Mouse (Mus musculus) 416B (cell line): ENCODE measurements around the gene Aldh4a1.
A peak's percentile ranks its signal among the peaks of the same experiment; 100 is the strongest.

Source experiments
- DNase-seq: peaks from one replicate; pipeline ENCODE4 v3.0.0; 2011; ENCODE audit warnings: low read depth

The Aldh4a1 gene

GRCm38 (mm10) chr4:139623434-139624115 lies 909 bp downstream of the Aldh4a1 start:
- DNase-seq: no peak

GRCm38 (mm10) chr4:139624116-139624489 lies 1.4 kb downstream of the Aldh4a1 start:
- no peak for DNase-seq

GRCm38 (mm10) chr4:139624706-139625105 lies 2.0 kb downstream of the Aldh4a1 start:
- DNase-seq: peak; percentile 55

GRCm38 (mm10) chr4:139627361-139627760 lies 4.7 kb downstream of the Aldh4a1 start:
- no peak for DNase-seq

GRCm38 (mm10) chr4:139630171-139630570 lies 7.5 kb downstream of the Aldh4a1 start:
- DNase-seq: no peak

- no peak for DNase-seq
These were observed 8.5 kb downstream of the Aldh4a1 start for GRCm38 (mm10) chr4:139631141-139631540.

- no peak for DNase-seq
These were observed 9.0 kb downstream of the Aldh4a1 start for GRCm38 (mm10) chr4:139631569-139632253.

- no peak for DNase-seq
These were observed 9.6 kb downstream of the Aldh4a1 start for GRCm38 (mm10) chr4:139632254-139632580.

GRCm38 (mm10) chr4:139636373-139636772 lies 13.7 kb downstream of the Aldh4a1 start:
- DNase-seq: peak; percentile 41

GRCm38 (mm10) chr4:139637847-139638246 lies 15.2 kb downstream of the Aldh4a1 start:
- DNase-seq: no peak

- no peak for DNase-seq
These were observed 15.7 kb downstream of the Aldh4a1 start for GRCm38 (mm10) chr4:139638356-139638755.

- DNase-seq: no peak
These were observed 17.1 kb downstream of the Aldh4a1 start for GRCm38 (mm10) chr4:139639801-139640200.

GRCm38 (mm10) chr4:139640333-139640732 lies 17.7 kb downstream of the Aldh4a1 start:
- no peak for DNase-seq

GRCm38 (mm10) chr4:139640775-139641174 lies 18.1 kb downstream of the Aldh4a1 start:
- DNase-seq: peak; percentile 75

- DNase-seq: no peak
These were observed 19.3 kb downstream of the Aldh4a1 start for GRCm38 (mm10) chr4:139641829-139642425.

GRCm38 (mm10) chr4:139643972-139644371 lies 21.3 kb downstream of the Aldh4a1 start:
- peak; percentile 80 for DNase-seq

GRCm38 (mm10) chr4:139646916-139647315 lies 24.2 kb downstream of the Aldh4a1 start:
- peak; percentile 53 for DNase-seq

- no peak for DNase-seq
These were observed 27.5 kb downstream of the Aldh4a1 start for GRCm38 (mm10) chr4:139650086-139650743.

- DNase-seq: peak; percentile 95
These were observed 28.2 kb downstream of the Aldh4a1 start for GRCm38 (mm10) chr4:139650907-139651306.

GRCm38 (mm10) chr4:139653238-139653637 lies 30.6 kb downstream of the Aldh4a1 start, which contains the start of gene Tas1r2:
Gene Tas1r2, plus strand, starts transcription at chr4:139653538.
- no peak for DNase-seq

- no peak for DNase-seq
These were observed 39.2 kb downstream of the Aldh4a1 start for GRCm38 (mm10) chr4:139661897-139662296.

- DNase-seq: no peak
These were observed 45.0 kb downstream of the Aldh4a1 start for GRCm38 (mm10) chr4:139667632-139668031.

- DNase-seq: peak; percentile 74
These were observed 47.2 kb downstream of the Aldh4a1 start for GRCm38 (mm10) chr4:139669847-139670246.
